Mouse (Mus musculus): ENCODE data around the gene Casz1. TPM values are rescaled to one million over a fixed set of nuclear protein-coding genes. Genes with fewer than 3 reads are reported as not detected.
A peak's percentile ranks its signal among the peaks of the same experiment; 100 is the strongest.

The Casz1 gene
- polyA plus RNA-seq, 1 experiment from 2014 or later: 17.3 TPM

GRCm38 (mm10) chr4:148884596-148884995 is 80.4 kb downstream of the Casz1 start:
- Histone ChIP-seq H3K4me2 (no peak overlapping the region), H3K4me1 (replicated peaks) (peaks cover 76% of the 10 kb centered on the region), H3K4me3 (no peak overlapping the region), H3K36me3 (no peaks in the 10 kb centered on the region), H3K27ac (replicated peaks) (no peak overlapping the region), H3K9me3 (no peaks in the 10 kb centered on the region), H3K9ac (no peak overlapping the region), H3K27me3 (peaks cover 93% of the 10 kb centered on the region)
- 82% methylated on average over 14 of the region's 14 CpGs for WGBS
- ATAC-seq (ENCODE audit: low read depth): no peak

- H3K9me3 ChIP-seq: no peaks in the 10 kb centered on the region
- peaks cover 93% of the 10 kb centered on the region for H3K27me3 ChIP-seq
- WGBS: 11% methylated on average over 10 of the region's 10 CpGs
- no peaks in the 10 kb centered on the region for H3K36me3 ChIP-seq
- H3K4me1 ChIP-seq (replicated peaks): peaks cover 79% of the 10 kb centered on the region
- H3K4me3 ChIP-seq: no peak overlapping the region
- 0 out of 2 replicates have a peak overlapping the region, but pooled peaks have one; percentile 10 for H3K4me2 ChIP-seq
- peak overlapping the region; percentile 3; the same call in 1 of the 2 replicates for H3K9ac ChIP-seq
- peak overlapping the region; percentile 49; the same call in 1 of the 2 replicates for H3K27ac ChIP-seq (replicated peaks)
- ATAC-seq (ENCODE audit: low read depth): no peak
Observed at GRCm38 (mm10) chr4:148885401-148885800, 81.2 kb downstream of the Casz1 start.

GRCm38 (mm10) chr4:148885921-148886540 is 81.8 kb downstream of the Casz1 start:
- peak; percentile 41 for ATAC-seq (ENCODE audit: low read depth)
- Histone ChIP-seq H3K9me3 (no peaks in the 10 kb centered on the region), H3K27ac (replicated peaks) (peak overlapping the region; percentile 49), H3K4me3 (no peak overlapping the region), H3K27me3 (peaks cover 93% of the 10 kb centered on the region), H3K4me2 (no peak overlapping the region), H3K9ac (0 out of 2 replicates have a peak overlapping the region, but pooled peaks have one; percentile 17), H3K4me1 (replicated peaks) (peaks cover 79% of the 10 kb centered on the region), H3K36me3 (no peaks in the 10 kb centered on the region)
- 30% methylated on average over 9 of the region's 9 CpGs for WGBS

GRCm38 (mm10) chr4:148888229-148888628 is 84.0 kb downstream of the Casz1 start:
- ATAC-seq (ENCODE audit: low read depth): no peak
- H3K27me3 ChIP-seq: peaks cover 93% of the 10 kb centered on the region
- H3K9me3 ChIP-seq: no peaks in the 10 kb centered on the region
- no peak overlapping the region for H3K4me2 ChIP-seq
- no peaks in the 10 kb centered on the region for H3K36me3 ChIP-seq
- WGBS: 32% methylated on average over 8 of the region's 8 CpGs
- H3K4me1 ChIP-seq (replicated peaks): peaks cover 75% of the 10 kb centered on the region
- H3K27ac ChIP-seq (replicated peaks): no peak overlapping the region
- no peak overlapping the region for H3K9ac ChIP-seq
- no peak overlapping the region for H3K4me3 ChIP-seq

- Histone ChIP-seq H3K36me3 (no peaks in the 10 kb centered on the region), H3K27ac (replicated peaks) (no peak overlapping the region), H3K27me3 (peaks cover 94% of the 10 kb centered on the region), H3K9ac (no peak overlapping the region), H3K4me2 (no peak overlapping the region), H3K4me3 (no peak overlapping the region), H3K4me1 (replicated peaks) (peaks cover 80% of the 10 kb centered on the region), H3K9me3 (no peaks in the 10 kb centered on the region)
- WGBS: 70% methylated on average over 6 of the region's 6 CpGs
- no peak for ATAC-seq (ENCODE audit: low read depth)
Observed at GRCm38 (mm10) chr4:148889011-148889410, 84.8 kb downstream of the Casz1 start.

GRCm38 (mm10) chr4:148890442-148890841 is 86.2 kb downstream of the Casz1 start:
- Histone ChIP-seq H3K4me3 (peak overlapping the region; percentile 26; the same call in 1 of the 2 replicates), H3K27me3 (peaks cover 95% of the 10 kb centered on the region), H3K4me1 (replicated peaks) (peaks cover 77% of the 10 kb centered on the region), H3K9me3 (no peaks in the 10 kb centered on the region), H3K4me2 (peak overlapping the region; percentile 55), H3K36me3 (no peaks in the 10 kb centered on the region), H3K27ac (replicated peaks) (peak overlapping the region; percentile 64; the same call in 1 of the 2 replicates), H3K9ac (peak overlapping the region; percentile 63; the same call in 1 of the 2 replicates)
- ATAC-seq (ENCODE audit: low read depth): no peak
- WGBS: 44% methylated on average over 8 of the region's 8 CpGs

GRCm38 (mm10) chr4:148890892-148891838 is 86.9 kb downstream of the Casz1 start:
- Histone ChIP-seq H3K9me3 (no peaks in the 10 kb centered on the region), H3K36me3 (no peaks in the 10 kb centered on the region), H3K9ac (peak overlapping the region; percentile 63), H3K4me3 (peak overlapping the region; percentile 26), H3K27me3 (peaks cover 98% of the 10 kb centered on the region), H3K27ac (replicated peaks) (peak overlapping the region; percentile 64), H3K4me1 (replicated peaks) (peaks cover 69% of the 10 kb centered on the region), H3K4me2 (peak overlapping the region; percentile 55)
- 1% methylated on average over 48 of the region's 52 CpGs for WGBS
- peak; percentile 65 for ATAC-seq (ENCODE audit: low read depth)

GRCm38 (mm10) chr4:148896125-148896524 is 91.9 kb downstream of the Casz1 start:
- H3K27me3 ChIP-seq: peaks cover 92% of the 10 kb centered on the region
- no peak overlapping the region for H3K4me2 ChIP-seq
- H3K9me3 ChIP-seq: no peaks in the 10 kb centered on the region
- peaks cover 42% of the 10 kb centered on the region for H3K4me1 ChIP-seq (replicated peaks)
- no peak overlapping the region for H3K27ac ChIP-seq (replicated peaks)
- no peak for ATAC-seq (ENCODE audit: low read depth)
- 73% methylated on average over 6 of the region's 6 CpGs for WGBS
- no peak overlapping the region for H3K9ac ChIP-seq
- no peaks in the 10 kb centered on the region for H3K36me3 ChIP-seq
- H3K4me3 ChIP-seq: no peak overlapping the region

- Histone ChIP-seq H3K9me3 (no peaks in the 10 kb centered on the region), H3K4me2 (peak overlapping the region; percentile 98), H3K4me1 (replicated peaks) (peaks cover 48% of the 10 kb centered on the region), H3K27ac (replicated peaks) (peak overlapping the region; percentile 64; the same call in 1 of the 2 replicates), H3K36me3 (no peaks in the 10 kb centered on the region), H3K27me3 (peaks cover 91% of the 10 kb centered on the region), H3K9ac (0 out of 2 replicates have a peak overlapping the region, but pooled peaks have one; percentile 70), H3K4me3 (peak overlapping the region; percentile 59)
- WGBS: 5% methylated on average over 1 of the region's 1 CpGs
- no peak for ATAC-seq (ENCODE audit: low read depth)
Observed at GRCm38 (mm10) chr4:148899927-148900294, 95.7 kb downstream of the Casz1 start.

- Histone ChIP-seq H3K36me3 (no peaks in the 10 kb centered on the region), H3K27me3 (peaks cover 91% of the 10 kb centered on the region), H3K9ac (peak overlapping the region; percentile 70), H3K9me3 (no peaks in the 10 kb centered on the region), H3K4me1 (replicated peaks) (peaks cover 53% of the 10 kb centered on the region), H3K4me3 (peak overlapping the region; percentile 59), H3K27ac (replicated peaks) (peak overlapping the region; percentile 64), H3K4me2 (peak overlapping the region; percentile 98)
- 3% methylated on average over 103 of the region's 123 CpGs for WGBS
- peak; percentile 76 for ATAC-seq (ENCODE audit: low read depth)
Observed at GRCm38 (mm10) chr4:148900295-148901211, 96.3 kb downstream of the Casz1 start.

GRCm38 (mm10) chr4:148901275-148902052 is 97.2 kb downstream of the Casz1 start:
- 0 out of 2 replicates have a peak, but pooled peaks have one; percentile 5 for ATAC-seq (ENCODE audit: low read depth)
- H3K27me3 ChIP-seq: peaks cover 88% of the 10 kb centered on the region
- no peaks in the 10 kb centered on the region for H3K9me3 ChIP-seq
- peak overlapping the region; percentile 70 for H3K9ac ChIP-seq
- peak overlapping the region; percentile 49 for H3K27ac ChIP-seq (replicated peaks)
- peaks cover 62% of the 10 kb centered on the region for H3K4me1 ChIP-seq (replicated peaks)
- WGBS: under 1% methylated on average over 63 of the region's 64 CpGs
- H3K4me2 ChIP-seq: peak overlapping the region; percentile 98
- H3K36me3 ChIP-seq: no peaks in the 10 kb centered on the region
- H3K4me3 ChIP-seq: peak overlapping the region; percentile 59
